Comparison of ENCODE assay signal across 15 mouse cellular contexts in genomic region chr10:56099641-56100310, GRCm38 (mm10).
"Had no signal": no experiment of that assay in that cellular context is flagged by ENCODE, and none has a peak within 500 bp of the region (broad histone marks: within the 10 kb centered on the region; RNA-seq: fewer than 3 reads in every experiment).

No protein-coding gene starts in this region.

- H3K9me3 ChIP-seq: limb, embryonic 10.5 days; midbrain, embryonic 12.5 days; neural tube, embryonic 13.5 days had no signal

- H3K9ac ChIP-seq: midbrain, embryonic 12.5 days; neural tube, embryonic 13.5 days had no signal

- H3K36me3 ChIP-seq: limb, embryonic 10.5 days; midbrain, embryonic 12.5 days; neural tube, embryonic 13.5 days had no signal

- H3K27me3 ChIP-seq: midbrain, embryonic 12.5 days; neural tube, embryonic 13.5 days had no signal

- H3K4me1 ChIP-seq: limb, embryonic 10.5 days; midbrain, embryonic 12.5 days had no signal

- DNase-seq: kidney, adult 11 months; kidney, adult 9 months; kidney, postnatal 10 days; kidney, postnatal 4 days; retina, postnatal 1 day; right cerebral cortex, postnatal 4 days; spleen, adult 18-20 months; thymus, postnatal 36 days had no signal

- H3K27ac ChIP-seq: layer of hippocampus, adult 2 months; left cerebral cortex, adult 2 months; limb, embryonic 10.5 days; midbrain, embryonic 12.5 days; neural tube, embryonic 13.5 days had no signal

- H3K4me3 ChIP-seq: layer of hippocampus, adult 2 months; left cerebral cortex, adult 2 months; limb, embryonic 10.5 days; midbrain, embryonic 12.5 days; neural tube, embryonic 13.5 days had no signal

- ATAC-seq: midbrain, embryonic 16.5 days had no signal

- H3K4me2 ChIP-seq: liver, embryonic 11.5 days; midbrain, embryonic 12.5 days; neural tube, embryonic 13.5 days had no signal
